Mouse (Mus musculus) heart, postnatal 0 days (tissue): ENCODE measurements around the gene Mnat1.

Experiments
- CTCF ChIP-seq: IDR thresholded peaks from 2 replicates; pipeline ENCODE4 v1.5.1; 2016; ENCODE audit warnings: antibody characterized with exemption, control low read depth, low read depth
- EP300 ChIP-seq: IDR thresholded peaks from 2 replicates; pipeline ENCODE4 v1.6.1; 2016; ENCODE audit warnings: antibody characterized with exemption, low read depth

DNA sequence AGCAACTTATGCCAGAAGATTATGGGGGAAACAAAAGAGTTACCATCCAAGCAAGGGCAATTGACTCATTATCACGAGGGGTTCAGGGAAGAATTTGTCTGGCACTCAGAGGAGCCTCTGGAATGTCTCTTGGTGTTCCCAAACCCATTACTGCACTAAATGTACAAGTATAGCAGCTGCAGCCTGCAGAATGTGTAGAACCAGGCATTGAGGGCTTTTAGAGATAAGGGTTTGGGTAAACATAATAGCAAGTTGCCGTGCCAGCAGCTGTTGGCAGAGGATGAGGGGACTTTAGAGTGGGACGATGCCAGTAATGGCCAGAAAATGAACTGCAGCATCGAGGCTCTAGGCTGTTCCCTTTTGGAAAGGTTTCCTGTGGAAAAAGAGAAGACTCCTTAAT, 36.8 kb downstream of the Mnat1 start:
- TF ChIP-seq EP300 (no peak), CTCF (no peak)
